Mouse (Mus musculus): Measurements from ENCODE around the gene Gtf2a1l. TPM values are rescaled to one million over a fixed set of nuclear protein-coding genes. Genes with fewer than 3 reads are reported as not detected.
A peak's percentile ranks its signal among the peaks of the same experiment; 100 is the strongest.

The Gtf2a1l gene
- polyA plus RNA-seq, 1 experiment from 2014 or later, result not detected

DNA sequence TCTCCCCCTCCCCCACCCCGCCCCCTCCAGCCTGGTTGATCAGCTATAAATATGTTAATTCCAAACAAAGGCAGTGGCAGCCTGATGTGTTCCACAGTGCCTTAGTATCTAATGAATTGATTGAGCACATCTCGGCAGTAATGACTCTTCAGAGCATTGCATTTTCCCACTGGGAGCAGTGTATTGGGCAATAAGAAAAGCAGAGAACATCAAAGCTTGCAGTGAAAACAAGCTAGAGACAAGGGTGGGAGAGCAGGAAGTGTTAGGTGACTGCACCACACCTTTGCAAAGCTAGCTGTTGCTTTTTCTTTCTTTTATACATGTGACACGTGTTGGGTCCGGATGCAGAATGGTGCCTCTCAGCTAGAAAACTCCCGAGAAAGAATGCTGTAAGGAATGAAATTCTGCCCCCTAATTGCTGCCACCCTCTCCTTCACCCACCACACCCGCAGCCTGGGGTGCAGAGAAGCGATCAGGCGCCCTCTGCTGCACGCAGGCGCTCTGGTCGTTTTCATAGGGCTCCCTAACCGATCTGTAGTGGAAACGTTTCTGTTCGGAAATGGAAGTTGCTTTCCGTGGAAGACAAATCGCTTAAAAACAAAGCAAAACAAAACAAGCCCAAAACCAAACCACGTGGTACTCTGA, 84.5 kb downstream of the Gtf2a1l start:
- 5% methylated on average over 17 of the region's 17 CpGs for WGBS (ENCODE audit: insufficient replicate concordance)

GRCm38 (mm10) chr17:88753472-88753857, 85.0 kb downstream of the Gtf2a1l start:
- ATAC-seq, result no peak
- no peak overlapping the region for H3K4me3 ChIP-seq
- peak overlapping the region; percentile 15; the same call in 1 of the 2 replicates for H3K4me2 ChIP-seq
- H3K36me3 ChIP-seq, result no peaks in the 10 kb centered on the region
- H3K27me3 ChIP-seq (replicated peaks), result 0 out of 2 replicates have a peak, but pooled peaks cover 3% of the 10 kb centered on the region
- no peaks in the 10 kb centered on the region for H3K9me3 ChIP-seq (replicated peaks)
- H3K9ac ChIP-seq, result no peak overlapping the region
- 37% methylated on average over 12 of the region's 12 CpGs for WGBS (ENCODE audit: insufficient replicate concordance)
- no peaks in the 10 kb centered on the region for H3K4me1 ChIP-seq
- no peak overlapping the region for H3K27ac ChIP-seq

More for the DNA sequence above, 84.5 kb downstream of the Gtf2a1l start:
- Histone ChIP-seq H3K4me1 (no peaks in the 10 kb centered on the region), H3K4me3 (no peak overlapping the region), H3K27ac (no peak overlapping the region), H3K9ac (no peak overlapping the region), H3K36me3 (no peaks in the 10 kb centered on the region), H3K27me3 (replicated peaks) (0 out of 2 replicates have a peak, but pooled peaks cover 3% of the 10 kb centered on the region), H3K4me2 (peak overlapping the region; percentile 15; the same call in 1 of the 2 replicates), H3K9me3 (replicated peaks) (no peaks in the 10 kb centered on the region)
- ATAC-seq, result no peak

DNA sequence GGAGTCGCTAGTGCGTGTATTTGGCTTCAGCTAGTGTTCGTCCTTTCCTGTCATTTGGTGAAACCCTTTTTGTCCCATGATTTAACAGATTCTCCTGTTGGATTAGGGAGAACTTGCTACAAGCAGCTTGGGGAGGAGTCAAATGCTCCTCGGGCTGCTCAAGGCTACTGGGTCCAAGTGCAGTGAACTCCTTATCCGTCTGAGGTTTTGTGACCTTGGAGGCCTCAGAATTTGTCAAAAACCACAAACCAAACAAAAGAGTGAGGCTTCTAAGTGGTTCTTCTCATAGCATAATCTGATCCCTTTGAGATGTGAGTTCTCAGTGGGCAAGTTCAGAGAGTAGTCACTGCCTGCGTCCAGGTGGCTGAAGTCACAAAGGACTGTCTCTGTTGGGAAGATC, 87.3 kb downstream of the Gtf2a1l start:
- no peak for ATAC-seq
- 0 out of 2 replicates have a peak, but pooled peaks cover 3% of the 10 kb centered on the region for H3K27me3 ChIP-seq (replicated peaks)
- H3K9ac ChIP-seq, result no peak overlapping the region
- no peak overlapping the region for H3K4me2 ChIP-seq
- no peaks in the 10 kb centered on the region for H3K36me3 ChIP-seq
- H3K4me3 ChIP-seq, result no peak overlapping the region
- no peak overlapping the region for H3K27ac ChIP-seq
- no peaks in the 10 kb centered on the region for H3K4me1 ChIP-seq
- H3K9me3 ChIP-seq (replicated peaks), result no peaks in the 10 kb centered on the region
- 41% methylated on average over 6 of the region's 6 CpGs for WGBS (ENCODE audit: insufficient replicate concordance)

DNA sequence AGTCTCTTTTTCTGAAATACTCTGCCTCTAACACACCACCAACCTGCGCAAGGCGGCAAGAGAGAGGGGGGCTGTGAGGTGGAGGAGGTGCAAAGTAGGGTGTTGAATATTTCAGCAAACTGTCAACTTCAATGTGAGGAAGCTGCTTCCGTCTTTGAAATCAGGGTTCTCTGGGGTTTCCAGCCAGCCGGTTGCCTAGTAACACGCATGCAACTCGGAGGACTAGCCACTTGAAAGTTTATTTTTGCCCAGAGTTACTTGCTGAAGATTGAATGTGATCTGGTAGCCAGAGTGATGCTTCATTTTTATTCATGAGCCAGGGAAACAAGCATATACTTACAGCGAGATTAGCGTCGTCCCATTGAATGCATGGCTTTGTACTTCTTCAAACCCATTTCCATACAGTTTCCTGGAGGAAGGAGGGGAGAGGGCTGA, 89.6 kb downstream of the Gtf2a1l start:
- Histone ChIP-seq H3K27me3 (replicated peaks) (0 out of 2 replicates have a peak, but pooled peaks cover 3% of the 10 kb centered on the region), H3K9ac (no peak overlapping the region), H3K9me3 (replicated peaks) (no peaks in the 10 kb centered on the region), H3K4me2 (no peak overlapping the region), H3K36me3 (no peaks in the 10 kb centered on the region), H3K27ac (no peak overlapping the region), H3K4me1 (no peaks in the 10 kb centered on the region), H3K4me3 (no peak overlapping the region)
- WGBS (ENCODE audit: insufficient replicate concordance), result 20% methylated on average over 9 of the region's 9 CpGs
- no peak for ATAC-seq

GRCm38 (mm10) chr17:88763396-88764135, 95.1 kb downstream of the Gtf2a1l start:
- WGBS (ENCODE audit: insufficient replicate concordance), result 47% methylated on average over 5 of the region's 5 CpGs
- H3K27me3 ChIP-seq (replicated peaks), result no peaks in the 10 kb centered on the region
- no peaks in the 10 kb centered on the region for H3K36me3 ChIP-seq
- no peak overlapping the region for H3K27ac ChIP-seq
- H3K9me3 ChIP-seq (replicated peaks), result no peaks in the 10 kb centered on the region
- H3K4me1 ChIP-seq, result no peaks in the 10 kb centered on the region
- H3K9ac ChIP-seq, result no peak overlapping the region
- no peak overlapping the region for H3K4me2 ChIP-seq
- ATAC-seq, result no peak
- H3K4me3 ChIP-seq, result no peak overlapping the region

GRCm38 (mm10) chr17:88764136-88764485, 95.7 kb downstream of the Gtf2a1l start:
- whole genome bisulfite sequencing (ENCODE audit: insufficient replicate concordance), result 60% methylated on average over 3 of the region's 3 CpGs

More at GRCm38 (mm10) chr17:88764136-88764485, 95.7 kb downstream of the Gtf2a1l start:
- no peaks in the 10 kb centered on the region for H3K27me3 ChIP-seq (replicated peaks)
- H3K4me3 ChIP-seq, result no peak overlapping the region
- no peaks in the 10 kb centered on the region for H3K36me3 ChIP-seq
- no peak overlapping the region for H3K4me2 ChIP-seq
- H3K9ac ChIP-seq, result no peak overlapping the region
- H3K27ac ChIP-seq, result no peak overlapping the region
- ATAC-seq, result no peak
- H3K9me3 ChIP-seq (replicated peaks), result no peaks in the 10 kb centered on the region
- no peaks in the 10 kb centered on the region for H3K4me1 ChIP-seq

Other genes with a start within 250 kb of the Gtf2a1l start
- gene Foxn2, start 227.9 kb upstream of the Gtf2a1l start, polyA plus RNA-seq (2016; fragmentation: Nextera tagmentation; extraction: Ambion mirVana), result 17.5 and 18.5 TPM in 2 replicates
- gene Ppp1r21, start 138.5 kb upstream of the Gtf2a1l start, polyA plus RNA-seq (2016; fragmentation: Nextera tagmentation; extraction: Ambion mirVana), result 8.8 and 11.2 TPM in 2 replicates
- 1.4 TPM in 2 replicates for gene Ston1, start 71.0 kb upstream of the Gtf2a1l start, polyA plus RNA-seq (2016; fragmentation: Nextera tagmentation; extraction: Ambion mirVana)
- gene Lhcgr, start 123.3 kb downstream of the Gtf2a1l start, polyA plus RNA-seq (2016; fragmentation: Nextera tagmentation; extraction: Ambion mirVana), result not detected in 2 replicates

All from liver, embryonic 12.5 days (tissue).